Mouse (Mus musculus) lung, adult 2 months (tissue): ENCODE measurements around the gene Kcnh8. TPM values are rescaled to one million over a fixed set of nuclear protein-coding genes. Genes with fewer than 3 reads are reported as not detected.

ENCODE experiments used
- DNase-seq: peaks from one replicate; pipeline ENCODE4 v3.0.0; 2022
- H3K4me1 ChIP-seq: fragments of 200-500 bp; 2 replicates; pipeline ENCODE4 v1.6.1; 2011; ENCODE audit warnings: low read length; ENCODE audit not compliant: control insufficient read depth, insufficient read depth
- H3K4me3 ChIP-seq: fragments of 200-500 bp; replicated peaks from 2 replicates; pipeline ENCODE3; 2011; ENCODE audit warnings: low read depth, mild to moderate bottlenecking, control low read depth, low read length; ENCODE audit errors: extremely low read depth
- CTCF ChIP-seq: fragments of 200-500 bp; IDR thresholded peaks from 2 replicates; pipeline ENCODE4 v1.5.1; 2011; ENCODE audit warnings: mild to moderate bottlenecking, low read length, control low read depth; ENCODE audit not compliant: insufficient read depth
- POLR2A ChIP-seq: fragments of 200-500 bp; IDR thresholded peaks from 2 replicates; pipeline ENCODE4 v1.6.1; 2011; ENCODE audit warnings: low read depth, mild to moderate bottlenecking, control low read depth, low read length, borderline replicate concordance; ENCODE audit errors: extremely low read depth
- WGBS: fragments of 180-500 bp; shearing (Covaris S2); methylation state at CpG from one replicate; pipeline ENCODE4 v1.1.7; 2018; 5-methylcytosine and 5-hydroxymethylcytosine counted together
- polyA plus RNA-seq: library from polyadenylated mRNA; depleted of rRNA; stranded (reverse); fragments of >200 nt; gene quantifications from 2 replicates; pipeline ENCODE4 v1.2.3, GENCODE M21; 2012

The Kcnh8 gene
- polyA plus RNA-seq, 1 experiment, result 0.05 TPM

- DNase-seq, result no peak
- TF ChIP-seq CTCF, result no peak
- TF ChIP-seq POLR2A, result no peak
- Histone ChIP-seq H3K4me1 (no peaks in the 10 kb centered on the region), H3K4me3 (no peak overlapping the region)
- WGBS, result 50% methylated on average over 1 of the region's 1 CpGs
Observed at GRCm38 (mm10) chr17:52810773-52811172, 208.3 kb downstream of the Kcnh8 start.

GRCm38 (mm10) chr17:52819007-52819406 is 216.5 kb downstream of the Kcnh8 start:
- 47% methylated on average over 1 of the region's 1 CpGs for WGBS
- H3K4me1 ChIP-seq, result no peaks in the 10 kb centered on the region
- DNase-seq, result no peak
- TF ChIP-seq CTCF (no peak), POLR2A (no peak)
- H3K4me3 ChIP-seq, result no peak overlapping the region

GRCm38 (mm10) chr17:52829678-52830077 is 227.2 kb downstream of the Kcnh8 start:
- DNase-seq, result no peak
- 86% methylated on average over 4 of the region's 4 CpGs for WGBS
- H3K4me1 ChIP-seq, result no peaks in the 10 kb centered on the region
- no peak for TF ChIP-seq POLR2A
- no peak for TF ChIP-seq CTCF
- no peak overlapping the region for H3K4me3 ChIP-seq

GRCm38 (mm10) chr17:52873195-52873594 is 270.7 kb downstream of the Kcnh8 start:
- Histone ChIP-seq H3K4me3 (no peak overlapping the region), H3K4me1 (no peaks in the 10 kb centered on the region)
- TF ChIP-seq POLR2A (no peak), CTCF (no peak)
- no peak for DNase-seq
- WGBS, result 72% methylated on average over 3 of the region's 3 CpGs

- no peak for DNase-seq
- 55% methylated on average over 1 of the region's 1 CpGs for WGBS
- TF ChIP-seq CTCF (no peak), POLR2A (no peak)
- Histone ChIP-seq H3K4me1 (no peaks in the 10 kb centered on the region), H3K4me3 (no peak overlapping the region)
Observed at GRCm38 (mm10) chr17:52878964-52879363, 276.5 kb downstream of the Kcnh8 start.

- 64% methylated on average over 2 of the region's 2 CpGs for WGBS
- no peaks in the 10 kb centered on the region for H3K4me1 ChIP-seq
Observed at GRCm38 (mm10) chr17:52880051-52880450, 277.5 kb downstream of the Kcnh8 start.

GRCm38 (mm10) chr17:52885210-52885609 is 282.7 kb downstream of the Kcnh8 start:
- 38% methylated on average over 1 of the region's 1 CpGs for WGBS
- TF ChIP-seq CTCF (no peak), POLR2A (no peak)
- no peak for DNase-seq
- no peaks in the 10 kb centered on the region for H3K4me1 ChIP-seq
- H3K4me3 ChIP-seq, result no peak overlapping the region

More at GRCm38 (mm10) chr17:52880051-52880450, 277.5 kb downstream of the Kcnh8 start:
- H3K4me3 ChIP-seq, result no peak overlapping the region
- TF ChIP-seq POLR2A (no peak), CTCF (no peak)
- no peak for DNase-seq

- 51% methylated on average over 3 of the region's 3 CpGs for WGBS
- Histone ChIP-seq H3K4me1 (no peaks in the 10 kb centered on the region), H3K4me3 (no peak overlapping the region)
- no peak for DNase-seq
- TF ChIP-seq CTCF, result no peak
- no peak for TF ChIP-seq POLR2A
Observed at GRCm38 (mm10) chr17:52920519-52921106, 318.1 kb downstream of the Kcnh8 start.

- no peaks in the 10 kb centered on the region for H3K4me1 ChIP-seq
- no peak for TF ChIP-seq POLR2A
- no peak for TF ChIP-seq CTCF
- no peak overlapping the region for H3K4me3 ChIP-seq
- DNase-seq, result no peak
Observed at GRCm38 (mm10) chr17:52943966-52944365, 341.5 kb downstream of the Kcnh8 start.

GRCm38 (mm10) chr17:52972735-52973134 is 370.2 kb downstream of the Kcnh8 start:
- no peak for DNase-seq
- WGBS, result 42% methylated on average over 1 of the region's 1 CpGs
- H3K4me3 ChIP-seq, result no peak overlapping the region
- H3K4me1 ChIP-seq, result no peaks in the 10 kb centered on the region; the same call in 1 of the 2 replicates
- TF ChIP-seq POLR2A, result no peak
- TF ChIP-seq CTCF, result no peak
